25 mouse cellular contexts compared by ENCODE assay signal in the genomic region with DNA sequence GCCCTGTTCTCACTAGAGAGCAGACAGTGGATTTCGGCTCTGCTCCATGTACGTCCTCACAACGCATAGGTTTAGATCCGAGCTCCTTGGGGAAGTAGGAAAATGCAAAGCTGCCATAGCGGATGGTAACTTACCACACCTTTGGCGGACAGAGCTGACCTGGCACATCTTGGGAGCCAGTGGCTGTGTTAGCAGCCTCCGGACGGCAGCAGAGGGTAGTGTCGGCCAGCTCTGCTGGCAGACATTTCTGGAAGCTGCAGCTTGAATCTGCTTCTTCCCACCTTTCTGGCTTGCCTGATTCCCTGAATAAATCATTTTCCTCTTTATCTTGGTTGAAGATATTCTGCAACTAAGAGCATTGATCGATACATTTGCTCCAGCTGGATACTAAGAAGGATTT.
"Had no signal": no experiment of that assay in that cellular context is flagged by ENCODE, and none has a peak within 500 bp of the region (broad histone marks: within the 10 kb centered on the region; RNA-seq: fewer than 3 reads in every experiment).

No protein-coding gene starts in this region.

- H3K27ac ChIP-seq: heart, embryonic 10.5 days; hindbrain, embryonic 10.5 days; hindbrain, embryonic 13.5 days; intestine, embryonic 15.5 days; layer of hippocampus, adult 2 months; left cerebral cortex, adult 2 months; limb, embryonic 10.5 days; limb, embryonic 12.5 days; liver, embryonic 13.5 days; liver, embryonic 15.5 days had no signal

- H3K27me3 ChIP-seq: heart, embryonic 12.5 days; hindbrain, embryonic 13.5 days; intestine, embryonic 15.5 days; limb, embryonic 12.5 days; liver, embryonic 15.5 days had no signal

- H3K4me2 ChIP-seq: heart, embryonic 12.5 days; hindbrain, embryonic 13.5 days; intestine, embryonic 15.5 days; limb, embryonic 12.5 days; liver, embryonic 13.5 days; liver, embryonic 15.5 days had no signal

- H3K4me1 ChIP-seq: intestine, embryonic 15.5 days; limb, embryonic 10.5 days; limb, embryonic 12.5 days; liver, embryonic 13.5 days; liver, embryonic 15.5 days had no signal

- H3K36me3 ChIP-seq: heart, embryonic 10.5 days; heart, embryonic 12.5 days; hindbrain, embryonic 10.5 days; hindbrain, embryonic 13.5 days; intestine, embryonic 15.5 days; limb, embryonic 10.5 days; limb, embryonic 12.5 days; liver, embryonic 13.5 days; liver, embryonic 15.5 days had no signal

- H3K4me3 ChIP-seq: heart, embryonic 10.5 days; heart, embryonic 12.5 days; hindbrain, embryonic 10.5 days; hindbrain, embryonic 13.5 days; intestine, embryonic 15.5 days; layer of hippocampus, adult 2 months; left cerebral cortex, adult 2 months; limb, embryonic 10.5 days; limb, embryonic 12.5 days; liver, embryonic 13.5 days; liver, embryonic 15.5 days had no signal

- DNase-seq: gastrocnemius, postnatal 10 days; gastrocnemius, postnatal 25 days; heart, postnatal 14 days; heart, postnatal 36 days; kidney, adult 18-20 months; kidney, adult 8-10 months; kidney, postnatal 10 days; kidney, postnatal 4 days; liver; liver, embryonic 13.5 days; liver, postnatal 0 days; lung, adult 2 months had no signal

- H3K9ac ChIP-seq: heart, embryonic 12.5 days; hindbrain, embryonic 13.5 days; intestine, embryonic 15.5 days; limb, embryonic 12.5 days; liver, embryonic 13.5 days; liver, embryonic 15.5 days; liver, postnatal 0 days had no signal

- H3K9me3 ChIP-seq: heart, embryonic 10.5 days; heart, embryonic 12.5 days; hindbrain, embryonic 10.5 days; hindbrain, embryonic 13.5 days; intestine, embryonic 15.5 days; limb, embryonic 10.5 days; limb, embryonic 12.5 days; liver, embryonic 13.5 days; liver, embryonic 15.5 days had no signal

- ATAC-seq: hindbrain, embryonic 16.5 days; inflammation-experienced regulatory T-cells, adult 6 months; intestine, embryonic 15.5 days; intestine, postnatal 0 days; liver, postnatal 0 days had no signal
